Mouse (Mus musculus): ENCODE results near the gene Plxnc1. TPM values are rescaled to one million over a fixed set of nuclear protein-coding genes. Genes with fewer than 3 reads are reported as not detected.

The Plxnc1 gene
- 22.5 TPM for polyA plus RNA-seq (2017; shearing (Covaris generic))

DNA sequence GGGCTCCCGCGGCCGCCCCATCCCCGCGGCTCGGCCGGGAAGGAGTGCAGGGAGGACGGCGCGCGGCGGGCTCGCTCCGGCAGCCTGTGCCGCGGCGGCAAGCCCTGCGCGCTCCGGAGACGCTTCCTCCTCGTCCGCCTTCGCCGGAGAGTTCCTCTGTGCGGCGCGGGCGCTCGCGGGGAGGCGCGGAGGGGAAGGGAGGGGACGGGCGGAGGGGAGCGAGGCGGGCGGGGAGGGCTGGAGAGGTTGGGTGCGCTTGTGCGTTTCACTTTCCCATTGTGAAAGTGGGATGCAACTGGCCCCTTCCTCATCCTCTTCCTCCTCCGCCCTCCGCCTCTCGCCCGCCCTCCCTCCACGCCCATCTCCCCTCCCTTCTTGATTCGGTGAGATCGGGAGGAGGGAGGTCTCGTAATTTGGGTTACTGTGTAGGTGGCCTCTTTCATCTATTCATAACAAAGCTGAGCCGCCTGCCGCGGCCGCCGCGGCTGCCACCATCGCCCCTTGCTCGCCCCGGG is at the start of gene Plxnc1:
Plxnc1 (minus strand) TSS at position 145 of the 515 bp plus-strand sequence.

